Mouse (Mus musculus) inflammation-experienced regulatory T-cells, adult 6 months (primary cell): ENCODE results near the gene Bbip1. TPM values are rescaled to one million over a fixed set of nuclear protein-coding genes. Genes with fewer than 3 reads are reported as not detected.
A peak's percentile ranks its signal among the peaks of the same experiment; 100 is the strongest.

ENCODE experiments used
- ATAC-seq: one replicate; pipeline ENCODE4 v1.8.0; 2017
- polyA plus RNA-seq, 3 experiments: library from polyadenylated mRNA; unstranded; fragments of 100-300 nt; shearing (Covaris generic); gene quantifications; one replicate each; pipeline ENCODE4 v1.2.1; 2017

Gene Bbip1
- polyA plus RNA-seq, 3 experiments from 2014 or later: 120 to 123 (median 121) TPM

DNA sequence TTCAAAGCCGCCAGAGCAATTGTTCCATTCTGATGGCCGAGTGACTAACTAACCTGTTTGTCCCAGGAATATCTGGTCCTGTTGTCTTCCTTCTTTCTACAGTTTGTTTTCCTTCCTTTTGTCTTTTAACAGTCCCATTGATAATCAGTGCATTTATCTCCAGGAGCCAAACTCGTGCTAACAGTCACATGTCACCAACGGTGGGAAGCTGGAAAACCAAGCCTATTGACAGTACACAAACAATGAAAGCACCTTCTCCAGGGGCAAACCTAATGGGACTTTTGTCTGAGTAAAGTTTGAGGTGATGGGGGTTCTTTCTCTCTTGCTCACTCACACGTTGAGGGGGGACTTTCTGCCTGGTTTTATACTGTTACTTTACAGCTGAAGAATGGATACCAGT lies 54.2 kb downstream of the Bbip1 start:
- ATAC-seq: no peak

DNA sequence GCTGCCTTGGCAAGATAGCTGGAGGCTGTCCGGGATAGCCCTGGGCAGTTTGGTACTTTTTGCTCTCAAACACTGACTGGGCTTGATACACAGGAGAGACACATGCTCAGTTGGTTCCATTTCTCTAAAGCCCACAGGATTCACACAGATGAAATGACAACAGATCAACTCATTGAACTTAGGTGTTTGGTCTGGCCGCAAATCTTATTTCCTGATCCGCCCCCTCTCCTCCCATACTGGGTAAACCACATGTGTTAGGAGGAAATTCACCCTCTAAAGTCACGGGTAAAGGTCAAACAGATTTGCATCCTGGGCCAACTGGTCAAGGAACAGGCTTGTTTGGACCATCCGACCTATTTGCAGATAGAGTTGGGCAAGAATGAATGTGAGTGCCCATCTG lies 54.9 kb downstream of the Bbip1 start:
- ATAC-seq: peak; percentile 36

DNA sequence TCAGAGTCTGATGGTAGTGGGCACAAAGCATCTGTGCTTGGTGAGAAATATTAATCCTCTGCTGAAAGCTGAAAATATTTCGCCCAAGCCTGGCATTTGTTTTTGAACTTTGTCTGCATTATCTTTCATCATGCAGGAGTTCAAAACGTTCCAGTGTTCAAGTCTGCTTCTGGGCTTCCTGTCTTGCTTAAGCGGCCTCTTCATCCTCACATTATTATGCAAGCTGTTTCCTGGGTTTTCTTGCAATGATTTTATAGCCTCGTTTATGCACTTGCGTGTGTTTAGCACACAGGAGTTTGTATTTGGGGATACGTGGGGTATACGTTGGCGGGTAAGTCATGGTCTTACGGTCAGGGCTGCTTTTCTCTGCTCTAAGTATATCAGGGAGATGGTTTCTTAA lies 56.1 kb downstream of the Bbip1 start:
- peak; percentile 26 for ATAC-seq

DNA sequence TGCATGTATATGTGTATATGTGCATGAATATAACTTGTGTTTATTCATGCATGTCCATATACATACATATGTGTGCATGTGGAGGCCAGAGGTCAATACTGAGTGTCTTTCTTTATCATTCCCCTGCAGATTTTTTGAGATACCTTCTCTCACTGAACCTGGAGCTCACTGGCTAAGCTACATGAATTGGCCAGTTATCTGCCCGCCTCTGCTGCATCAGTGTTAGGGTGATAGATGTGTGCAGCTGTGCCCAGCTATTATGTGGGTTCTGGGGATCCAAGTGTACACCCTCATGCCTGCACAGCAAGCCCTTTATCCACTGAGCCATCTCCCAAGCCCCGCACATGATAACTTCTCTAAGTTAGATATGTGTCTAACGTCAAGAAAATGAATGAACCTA lies 56.6 kb downstream of the Bbip1 start:
- ATAC-seq: no peak

DNA sequence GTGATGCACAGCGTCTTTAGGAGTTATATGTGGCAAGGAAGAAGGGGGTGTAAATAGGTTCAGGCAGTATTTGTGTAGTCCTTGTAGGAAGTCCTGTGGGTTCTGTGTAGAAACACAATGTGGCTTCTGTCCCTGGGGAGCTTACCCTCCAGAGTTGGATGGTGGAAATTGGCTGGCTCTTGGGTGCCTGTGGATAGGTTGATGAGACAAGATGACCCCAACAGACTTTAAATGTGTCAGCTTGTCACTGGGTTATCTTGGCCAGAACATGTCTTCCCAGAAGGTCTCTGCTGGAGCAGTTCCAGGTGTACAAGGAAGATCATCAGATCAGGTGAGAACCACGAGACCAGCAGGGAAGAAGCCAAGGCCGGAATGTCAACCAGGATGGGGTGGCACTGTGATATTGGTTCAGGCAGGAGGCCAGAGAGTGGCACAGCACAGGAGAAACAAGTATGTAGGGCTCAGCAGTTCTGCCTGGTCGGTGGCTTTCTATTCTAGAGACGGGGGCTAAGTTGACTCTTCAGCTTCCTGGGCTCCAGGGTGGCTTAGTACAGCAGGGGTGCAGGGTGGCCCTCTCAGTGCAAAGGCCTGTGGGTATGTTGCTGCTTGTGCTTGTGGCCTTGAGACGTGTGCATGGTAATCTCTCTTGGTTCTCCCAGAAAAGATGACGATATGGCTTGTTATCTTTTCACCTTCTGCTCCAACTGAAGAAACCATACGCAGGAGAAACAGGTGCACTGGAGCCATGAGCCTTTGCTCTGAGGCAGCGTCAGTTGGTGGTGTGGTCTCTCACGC lies 57.7 kb downstream of the Bbip1 start:
- no peak for ATAC-seq

DNA sequence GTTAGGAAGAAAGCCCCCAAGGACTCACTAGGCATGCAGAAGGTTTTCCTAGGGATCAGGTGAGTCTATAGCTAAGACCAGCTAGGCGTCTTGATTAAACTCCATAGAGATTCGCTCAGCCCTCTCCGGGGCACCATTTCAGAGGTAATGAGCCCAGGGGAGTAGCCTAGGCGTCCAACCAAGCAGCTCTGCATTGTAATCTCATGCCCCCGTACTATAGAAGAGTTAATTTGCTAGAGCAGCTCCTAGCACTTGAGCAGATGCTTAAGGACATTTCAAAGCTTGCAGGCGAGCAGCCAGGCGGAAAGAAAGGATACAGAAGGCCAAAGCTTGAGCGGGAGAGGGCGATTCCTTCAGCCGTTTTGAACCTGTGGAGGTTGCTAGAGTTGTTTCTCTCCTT lies 59.0 kb downstream of the Bbip1 start:
- no peak for ATAC-seq

DNA sequence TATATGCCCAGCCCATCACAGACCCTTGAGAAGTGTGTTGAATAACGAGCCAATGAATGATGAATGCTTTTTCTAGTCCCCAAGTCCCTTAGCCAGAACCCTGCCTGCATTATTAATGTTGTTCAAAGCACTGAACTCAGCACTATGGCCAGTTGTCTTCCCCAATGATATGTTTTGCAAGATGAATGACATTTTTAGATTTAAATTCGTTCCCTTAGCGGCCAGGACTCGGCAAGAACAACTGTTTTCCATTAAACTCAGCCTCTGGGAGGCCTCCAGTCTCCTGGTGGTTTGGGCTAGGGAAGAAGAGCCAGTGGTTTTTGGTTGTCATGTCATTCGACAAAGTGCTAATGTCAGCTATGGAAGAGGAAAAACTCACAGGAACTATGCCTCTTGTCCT lies 62.6 kb downstream of the Bbip1 start:
- ATAC-seq: no peak

DNA sequence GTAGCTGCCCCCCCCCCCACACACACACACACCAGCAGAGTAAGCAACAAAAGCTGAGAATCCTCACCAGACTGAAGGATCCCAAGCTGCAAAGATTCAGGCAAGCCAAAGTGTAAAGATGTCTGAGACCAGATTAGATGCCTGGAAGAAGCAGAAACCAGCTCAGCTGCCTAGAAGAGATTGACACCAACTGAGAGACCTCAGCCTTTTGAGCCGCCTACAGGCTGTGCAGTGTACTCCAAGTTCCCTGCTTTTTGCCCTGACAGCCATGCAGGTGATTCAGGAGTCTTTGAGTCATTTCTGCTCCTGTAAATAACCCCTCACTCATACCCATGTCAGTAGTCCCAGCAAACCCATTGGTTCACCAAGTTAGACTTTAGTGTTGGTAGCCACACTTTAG lies 64.0 kb downstream of the Bbip1 start:
- ATAC-seq: no peak

Other genes starting within 250 kb of the Bbip1 start
- 100 to 1,000 TPM; 405 to 678 (median 450) TPM for gene Pdcd4, start 52.4 kb downstream of the Bbip1 start, polyA plus RNA-seq
- 10 to 100 TPM; 74.2 to 76.2 (median 74.6) TPM for gene Shoc2, start 321 bp downstream of the Bbip1 start, polyA plus RNA-seq
- not detected for gene Adra2a, start 99.5 kb upstream of the Bbip1 start, polyA plus RNA-seq